Mouse (Mus musculus) heart, embryonic 16.5 days (tissue): ENCODE data around the gene Cacnb3. TPM values are rescaled to one million over a fixed set of nuclear protein-coding genes. Genes with fewer than 3 reads are reported as not detected.
A peak's percentile ranks its signal among the peaks of the same experiment; 100 is the strongest.

Experiments used
- ATAC-seq: fragments of 200-750 bp; cut with Nextera tagmentation; replicated peaks from 2 replicates; pipeline ENCODE4 v1.8.0; 2017; ENCODE audit warnings: moderate number of reproducible peaks; ENCODE audit not compliant: insufficient read depth, low FRiP score; ENCODE audit errors: extremely low read depth
- H3K27ac ChIP-seq: fragments of 300-500 bp; sonication (generic); 2 replicates; pipeline ENCODE4 v1.5.1; 2014; ENCODE audit warnings: mild to moderate bottlenecking, low read length, control low read depth, moderate library complexity
- H3K27me3 ChIP-seq: fragments of 300-500 bp; sonication (generic); 2 replicates; pipeline ENCODE4 v1.6.1; 2014; ENCODE audit warnings: low read length, mixed read lengths; ENCODE audit not compliant: control insufficient read depth, insufficient read depth
- H3K36me3 ChIP-seq: fragments of 300-500 bp; sonication (generic); 2 replicates; pipeline ENCODE4 v1.6.1; 2014; ENCODE audit not compliant: control insufficient read depth, insufficient read depth
- H3K4me1 ChIP-seq: fragments of 300-500 bp; sonication (generic); 2 replicates; pipeline ENCODE4 v1.6.1; 2014; ENCODE audit warnings: low read length, mixed read lengths; ENCODE audit not compliant: control insufficient read depth, insufficient read depth
- H3K4me2 ChIP-seq: fragments of 300-500 bp; sonication (generic); 2 replicates; pipeline ENCODE4 v1.6.1; 2014; ENCODE audit warnings: low read depth, mild to moderate bottlenecking, control low read depth, low read length
- H3K4me3 ChIP-seq: fragments of 300-500 bp; sonication (generic); 2 replicates; pipeline ENCODE4 v1.5.1; 2014; ENCODE audit warnings: mild to moderate bottlenecking, control low read depth, low read length
- H3K9ac ChIP-seq: fragments of 300-500 bp; sonication (generic); 2 replicates; pipeline ENCODE4 v1.6.1; 2014; ENCODE audit warnings: low read length, control low read depth
- H3K9me3 ChIP-seq: fragments of 300-500 bp; sonication (generic); replicated peaks from 2 replicates; pipeline ENCODE4 v1.6.1; 2016; ENCODE audit warnings: low read length; ENCODE audit not compliant: control insufficient read depth
- WGBS: fragments of 180-500 bp; shearing (Covaris S2); extraction: QIAGEN DNeasy Blood & Tissue Kit; methylation state at CpG from one replicate; pipeline ENCODE4 v1.1.7; 2014; 5-methylcytosine and 5-hydroxymethylcytosine counted together
- polyA plus RNA-seq: library from polyadenylated mRNA; unstranded; fragments of >200 nt; fragmentation: Nextera tagmentation; extraction: Ambion mirVana; gene quantifications from 2 replicates; pipeline ENCODE4 v1.2.1, GENCODE M21; 2015

Cacnb3 gene
- polyA plus RNA-seq, 1 experiment from 2014 or later = 8.2 TPM

DNA sequence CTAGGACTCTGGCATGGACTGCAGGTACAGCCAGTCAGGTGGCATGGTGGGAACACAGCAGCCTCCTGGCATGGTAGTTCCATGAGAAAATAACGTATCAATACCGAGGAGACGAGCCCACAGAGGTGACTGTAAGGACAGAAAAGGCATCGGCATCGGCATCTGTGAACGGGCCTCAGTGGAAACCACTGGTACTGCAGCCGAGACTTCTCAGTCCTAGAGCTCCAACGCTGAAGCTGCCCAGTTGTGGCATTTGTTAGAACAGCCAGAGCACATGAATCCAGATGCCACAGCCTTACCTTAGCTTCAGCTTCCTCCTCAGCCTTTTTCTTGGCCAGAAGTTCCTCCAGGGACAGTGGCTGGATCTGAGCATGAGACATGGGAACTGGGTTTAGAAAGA lies 21.5 kb downstream of the Cacnb3 start:
- H3K27ac ChIP-seq = no peak overlapping the region
- H3K4me3 ChIP-seq = no peak overlapping the region
- H3K4me1 ChIP-seq = no peaks in the 10 kb centered on the region
- no peaks in the 10 kb centered on the region for H3K9me3 ChIP-seq
- peaks cover 90% of the 10 kb centered on the region for H3K36me3 ChIP-seq
- no peak for ATAC-seq
- H3K9ac ChIP-seq = no peak overlapping the region
- 91% methylated on average over 8 of the region's 8 CpGs for WGBS
- H3K4me2 ChIP-seq = no peak overlapping the region
- no peaks in the 10 kb centered on the region for H3K27me3 ChIP-seq

DNA sequence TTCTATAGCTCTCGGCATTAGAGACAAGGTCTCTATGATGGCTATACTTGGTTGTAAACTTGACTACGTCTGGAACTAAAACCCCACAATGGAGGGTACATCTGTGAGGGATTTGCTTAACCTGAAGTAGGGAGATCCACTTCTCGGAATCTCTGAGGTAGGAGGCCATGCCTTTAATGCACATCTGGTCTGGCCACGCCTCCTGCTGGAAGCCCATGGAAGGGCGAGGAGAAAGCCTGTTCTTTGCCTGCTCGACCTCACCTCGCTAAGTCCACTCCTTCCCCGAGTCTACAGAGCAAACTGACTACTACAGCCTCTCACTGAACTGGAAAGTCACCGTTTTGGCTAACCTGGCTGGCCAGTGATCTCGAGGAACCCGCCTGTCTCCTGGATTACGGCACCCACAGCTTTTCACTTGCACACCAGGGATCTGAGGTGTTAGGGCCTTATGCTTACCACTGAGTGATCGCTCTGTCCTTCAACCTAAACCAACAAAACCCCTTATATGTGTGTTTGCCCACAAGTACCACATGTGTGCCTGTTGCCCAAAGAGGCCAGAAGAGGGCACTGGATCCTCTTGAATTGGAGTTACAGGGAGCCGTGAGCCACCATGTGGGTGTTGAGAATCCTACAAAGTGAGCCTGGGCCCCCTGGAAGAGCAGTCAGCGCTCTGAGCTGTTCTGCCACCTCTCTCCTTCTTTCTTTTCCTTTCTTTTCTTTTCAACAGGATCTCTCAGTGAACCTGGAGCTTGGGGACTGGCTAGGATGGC lies 26.5 kb downstream of the Cacnb3 start:
- H3K4me2 ChIP-seq = no peak overlapping the region
- H3K9ac ChIP-seq = no peak overlapping the region
- peaks cover 10% of the 10 kb centered on the region for H3K4me1 ChIP-seq
- WGBS = 83% methylated on average over 15 of the region's 15 CpGs
- H3K27ac ChIP-seq = no peak overlapping the region
- no peak overlapping the region for H3K4me3 ChIP-seq
- no peaks in the 10 kb centered on the region for H3K27me3 ChIP-seq
- peaks cover 64% of the 10 kb centered on the region for H3K36me3 ChIP-seq
- ATAC-seq = no peak
- no peaks in the 10 kb centered on the region for H3K9me3 ChIP-seq

DNA sequence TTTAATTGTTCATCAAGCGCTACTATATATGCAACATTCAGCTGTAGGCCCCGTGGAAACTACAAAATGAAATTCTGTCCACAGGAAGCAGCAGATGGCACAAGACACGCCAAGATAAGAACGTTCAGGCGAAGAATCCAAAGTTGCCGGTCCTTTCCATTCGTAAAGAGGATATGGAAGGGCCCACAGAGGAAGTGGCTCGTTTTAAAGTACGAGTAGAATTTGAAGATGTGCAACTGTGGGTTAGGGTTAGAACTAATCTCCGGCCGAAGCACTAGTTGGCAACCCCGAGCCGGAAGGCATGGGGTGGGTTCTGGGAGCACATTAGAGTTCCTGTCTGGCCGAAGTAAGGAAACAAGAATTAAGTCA lies 31.5 kb downstream of the Cacnb3 start:
- ATAC-seq = no peak; the same call in 1 of the 2 replicates
- peak overlapping the region; percentile 93 for H3K4me2 ChIP-seq
- H3K36me3 ChIP-seq = peaks cover 19% of the 10 kb centered on the region
- peak overlapping the region; percentile 87 for H3K27ac ChIP-seq
- WGBS = under 1% methylated on average over 14 of the region's 14 CpGs
- no peaks in the 10 kb centered on the region for H3K9me3 ChIP-seq
- H3K4me3 ChIP-seq = peak overlapping the region; percentile 83
- peak overlapping the region; percentile 92 for H3K9ac ChIP-seq
- H3K27me3 ChIP-seq = no peaks in the 10 kb centered on the region
- peaks cover 10% of the 10 kb centered on the region for H3K4me1 ChIP-seq

DNA sequence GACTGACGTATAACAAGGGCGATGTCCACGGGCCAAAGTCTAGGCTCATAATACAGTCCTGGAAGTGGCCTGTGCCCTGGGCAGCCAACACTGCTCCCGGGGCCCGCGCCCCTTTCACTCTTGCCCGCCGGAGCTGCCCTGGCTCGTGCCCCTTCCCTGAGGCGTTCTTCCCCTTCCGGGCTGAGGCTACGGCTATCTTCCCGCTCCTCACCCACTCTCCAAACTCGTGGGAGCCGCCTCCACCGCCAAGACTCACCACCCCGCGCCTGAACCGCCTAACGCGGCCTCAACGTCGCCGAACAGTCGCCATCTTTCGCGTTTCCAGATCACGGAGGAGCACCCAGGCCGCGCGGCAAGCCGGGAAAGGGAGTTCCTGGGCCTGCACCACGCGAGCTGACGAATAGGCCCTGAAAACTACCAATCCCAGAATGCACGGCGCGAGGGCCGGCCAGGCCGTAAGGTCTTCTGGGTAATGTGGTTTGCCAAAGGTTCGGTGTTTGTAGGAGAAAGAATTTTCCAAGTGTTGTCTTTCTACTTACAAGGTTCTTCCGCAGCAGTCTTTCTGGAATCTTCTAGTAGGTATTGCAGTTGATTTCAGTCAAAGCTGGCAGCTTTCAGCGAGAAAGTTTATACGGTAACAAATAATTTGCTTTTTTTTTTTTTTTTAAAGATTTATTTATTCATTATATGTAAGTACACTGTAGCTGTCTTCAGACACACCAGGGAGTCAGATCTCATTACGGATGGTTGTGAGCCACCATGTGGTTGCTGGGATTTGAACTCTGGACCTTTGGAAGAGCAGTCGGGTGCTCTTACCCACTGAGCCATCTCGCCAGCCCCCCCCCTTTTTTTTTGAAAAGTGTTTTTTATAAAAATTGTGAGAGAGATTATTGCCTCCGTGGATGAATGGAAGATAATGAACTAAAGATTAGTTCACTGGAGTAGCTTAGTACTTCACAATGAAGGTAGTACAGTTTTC lies 32.2 kb downstream of the Cacnb3 start, which contains the start of gene Ddx23:
Gene Ddx23 (minus strand): TSS at position 328 of the 979 bp plus-strand sequence.
- peak within 1 kb of the TSS; percentile 87 for H3K27ac ChIP-seq
- H3K36me3 ChIP-seq = peaks cover 12% of the 10 kb centered on the region
- ATAC-seq = peak; percentile 96
- peak within 1 kb of the TSS; percentile 93 for H3K4me2 ChIP-seq
- no peaks in the 10 kb centered on the region for H3K9me3 ChIP-seq
- H3K9ac ChIP-seq = peak within 1 kb of the TSS; percentile 92
- H3K27me3 ChIP-seq = no peaks in the 10 kb centered on the region
- peaks cover 10% of the 10 kb centered on the region for H3K4me1 ChIP-seq
- H3K4me3 ChIP-seq = peak within 1 kb of the TSS; percentile 83
- 4% methylated on average over 47 of the region's 48 CpGs for WGBS

DNA sequence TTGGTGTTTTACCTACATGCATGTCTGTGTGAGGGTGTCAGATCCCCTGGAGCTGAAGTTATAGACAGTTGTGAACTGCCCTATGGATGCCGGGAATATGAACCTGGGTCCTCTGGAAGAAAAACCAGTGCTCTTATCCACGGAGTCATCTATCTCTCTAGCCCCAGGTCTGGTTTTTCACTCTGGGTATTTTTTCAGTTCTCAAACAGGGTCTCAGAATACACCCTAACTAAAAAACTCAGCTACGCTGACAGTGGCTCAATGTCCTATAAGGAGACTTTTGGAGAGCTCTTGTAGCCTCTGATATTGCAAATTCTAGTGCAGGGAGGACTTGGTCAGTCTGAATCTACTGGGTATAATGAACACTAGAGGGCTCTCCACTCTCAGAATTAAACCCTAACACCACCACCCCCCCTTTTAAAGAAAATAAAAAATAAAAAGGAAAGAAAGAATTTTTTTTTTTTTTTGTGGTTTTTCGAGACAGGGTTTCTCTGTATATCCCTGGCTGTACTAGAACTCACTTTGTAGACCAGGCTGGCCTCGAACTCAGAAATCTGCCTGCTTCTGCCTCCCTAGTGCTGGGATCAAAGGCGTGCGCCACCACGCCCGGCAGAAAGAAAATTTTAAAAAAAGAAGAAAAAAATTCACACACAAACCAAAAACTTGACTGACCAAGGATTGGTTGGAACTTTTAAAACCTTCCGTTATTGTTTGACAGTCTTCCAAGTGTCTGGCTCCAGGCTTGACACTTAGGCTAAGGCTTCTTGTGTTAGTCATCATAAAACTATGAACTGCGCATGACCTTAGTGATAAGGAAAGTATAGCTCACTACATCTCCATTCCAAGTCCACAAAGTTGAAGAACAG lies 33.6 kb downstream of the Cacnb3 start:
- WGBS = 70% methylated on average over 11 of the region's 11 CpGs
- Histone ChIP-seq H3K36me3 (0 out of 2 replicates have a peak, but pooled peaks cover under 1% of the 10 kb centered on the region), H3K4me1 (peaks cover 10% of the 10 kb centered on the region), H3K27ac (no peak overlapping the region), H3K9me3 (no peaks in the 10 kb centered on the region), H3K4me3 (no peak overlapping the region), H3K27me3 (no peaks in the 10 kb centered on the region), H3K4me2 (no peak overlapping the region), H3K9ac (no peak overlapping the region)
- no peak for ATAC-seq

DNA sequence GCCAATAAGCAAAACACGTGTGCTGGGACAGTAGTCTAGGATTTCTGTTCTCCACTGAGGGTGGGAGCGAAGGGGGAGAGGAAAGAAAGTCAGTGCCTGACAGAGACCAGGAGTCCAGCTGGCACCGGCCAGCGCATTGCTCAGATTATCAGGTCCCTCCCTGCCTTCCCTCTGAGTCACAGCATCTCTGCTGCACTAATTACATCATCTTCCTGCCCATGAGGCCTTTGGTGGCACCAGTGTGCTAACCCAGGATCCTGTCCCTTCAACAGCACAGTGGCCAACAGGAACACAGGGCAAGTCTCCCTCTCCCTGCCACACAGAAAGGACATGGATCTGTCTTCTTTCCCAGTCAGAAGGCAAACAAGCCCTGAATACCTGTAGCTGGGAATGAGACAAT lies 42.0 kb downstream of the Cacnb3 start:
- peaks cover 25% of the 10 kb centered on the region for H3K4me1 ChIP-seq
- H3K27ac ChIP-seq = no peak overlapping the region; the same call in 1 of the 2 replicates
- 26% methylated on average over 4 of the region's 4 CpGs for WGBS
- H3K36me3 ChIP-seq = no peaks in the 10 kb centered on the region
- peaks cover 28% of the 10 kb centered on the region for H3K27me3 ChIP-seq
- no peak overlapping the region for H3K9ac ChIP-seq
- H3K4me3 ChIP-seq = no peak overlapping the region
- peak; percentile 49 for ATAC-seq
- no peak overlapping the region for H3K4me2 ChIP-seq
- no peaks in the 10 kb centered on the region for H3K9me3 ChIP-seq

DNA sequence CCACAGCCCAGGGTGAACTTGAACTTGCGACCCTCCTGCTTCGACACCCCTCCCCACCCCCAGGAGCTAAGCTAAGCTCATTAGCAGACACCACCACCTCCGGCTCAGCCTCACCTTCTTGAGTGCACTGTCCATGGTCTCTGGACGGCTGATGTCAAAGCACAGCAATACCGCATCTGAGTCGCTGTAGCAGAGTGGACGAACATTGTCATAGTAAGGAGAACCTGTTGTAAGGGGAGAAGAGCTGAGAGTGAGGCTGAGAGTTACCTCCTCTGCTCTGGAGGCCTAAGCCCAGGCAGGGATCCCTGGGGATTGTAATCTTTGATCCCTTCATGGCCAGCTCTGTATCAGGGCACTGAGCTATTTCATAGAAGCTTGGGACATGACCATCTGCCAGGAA lies 43.1 kb downstream of the Cacnb3 start:
- H3K4me3 ChIP-seq = no peak overlapping the region
- no peak for ATAC-seq
- H3K36me3 ChIP-seq = no peaks in the 10 kb centered on the region
- H3K9me3 ChIP-seq = no peaks in the 10 kb centered on the region
- 77% methylated on average over 7 of the region's 7 CpGs for WGBS
- no peak overlapping the region for H3K9ac ChIP-seq
- peaks cover 30% of the 10 kb centered on the region for H3K27me3 ChIP-seq
- H3K4me2 ChIP-seq = no peak overlapping the region
- H3K4me1 ChIP-seq = peaks cover 25% of the 10 kb centered on the region
- no peak overlapping the region for H3K27ac ChIP-seq

DNA sequence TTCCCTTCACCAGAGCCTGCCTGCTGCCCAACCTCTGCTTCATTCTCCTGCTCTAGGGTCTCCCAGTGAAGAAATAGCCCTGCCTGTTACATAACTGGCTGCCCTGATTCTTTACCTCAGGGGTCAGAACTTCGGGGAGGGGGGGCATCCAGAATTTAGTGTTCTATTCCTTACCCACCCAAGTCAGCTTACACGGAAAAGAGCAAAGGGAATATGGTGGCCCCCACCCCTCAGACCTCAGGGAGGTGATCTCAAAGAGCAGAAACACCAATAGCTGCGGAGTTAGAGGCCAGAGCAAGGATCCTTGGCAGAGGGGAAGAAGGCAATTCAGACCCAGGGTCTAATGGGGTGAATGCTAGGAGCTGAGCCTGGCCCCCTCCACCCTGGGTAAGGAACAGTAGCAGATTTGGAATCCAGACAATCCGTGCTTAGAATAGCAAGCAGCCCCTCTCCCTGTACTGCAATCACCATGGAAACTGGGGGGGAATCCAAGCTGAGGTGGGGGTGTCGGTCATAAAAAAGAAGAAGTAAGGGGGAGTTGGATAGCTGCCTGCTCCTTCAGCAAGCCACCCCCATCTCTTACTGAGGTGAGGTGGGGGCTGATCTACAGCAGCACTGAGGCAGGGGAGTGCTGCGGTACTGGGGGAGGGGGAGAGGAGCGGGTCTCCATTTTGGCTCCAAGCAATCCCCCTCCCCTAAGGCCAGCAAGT lies 43.8 kb downstream of the Cacnb3 start:
- Histone ChIP-seq H3K36me3 (no peaks in the 10 kb centered on the region), H3K4me1 (peaks cover 25% of the 10 kb centered on the region), H3K4me3 (no peak overlapping the region), H3K27me3 (peaks cover 30% of the 10 kb centered on the region), H3K4me2 (no peak overlapping the region), H3K9me3 (no peaks in the 10 kb centered on the region), H3K27ac (no peak overlapping the region), H3K9ac (no peak overlapping the region)
- 46% methylated on average over 7 of the region's 7 CpGs for WGBS
- no peak for ATAC-seq
